Mouse (Mus musculus): ENCODE data around the gene Gm10959. TPM values are rescaled to one million over a fixed set of nuclear protein-coding genes. Genes with fewer than 3 reads are reported as not detected.
"Not testable (repeated sequence)": the region's sequence is repeated elsewhere in the genome, so short reads cannot be mapped to it uniquely, and the experiment has no call there.

Gm10959 gene
- polyA plus RNA-seq (2015; fragmentation: Nextera tagmentation; extraction: Ambion mirVana), result not detected in 2 replicates

DNA sequence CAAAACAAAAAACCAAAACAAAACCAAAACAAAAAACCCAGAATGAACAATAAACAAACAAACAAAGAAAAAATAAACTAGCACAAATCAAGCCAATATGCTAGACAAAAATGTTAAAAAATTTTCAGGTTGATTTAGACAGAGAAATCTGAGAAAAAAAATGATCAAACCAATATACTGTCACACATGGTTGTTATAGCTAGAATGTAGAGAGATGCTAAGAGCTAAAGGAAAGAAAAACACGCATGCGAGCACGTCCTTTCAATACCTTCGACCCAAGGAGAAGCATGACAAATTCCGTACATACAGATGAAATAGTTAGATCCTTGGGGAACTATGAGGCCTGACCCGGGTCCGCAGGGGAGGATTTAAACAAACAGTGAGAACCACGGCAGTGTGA is at the start of gene Gm10959:
TSS of gene Gm10959 (minus strand) at position 101 of the 400 bp plus-strand sequence.
- Histone ChIP-seq H3K9ac (no peak within 1 kb of the TSS), H3K4me3 (no peak within 1 kb of the TSS), H3K4me1 (replicated peaks) (no peaks in the 10 kb centered on the region), H3K27ac (replicated peaks) (no peak within 1 kb of the TSS), H3K4me2 (no peak within 1 kb of the TSS), H3K27me3 (no peaks in the 10 kb centered on the region), H3K9me3 (no peaks in the 10 kb centered on the region), H3K36me3 (no peaks in the 10 kb centered on the region)
- 78% methylated on average over 8 of the region's 8 CpGs for WGBS
- no peak for ATAC-seq (ENCODE audit: low FRiP score, low read depth)

DNA sequence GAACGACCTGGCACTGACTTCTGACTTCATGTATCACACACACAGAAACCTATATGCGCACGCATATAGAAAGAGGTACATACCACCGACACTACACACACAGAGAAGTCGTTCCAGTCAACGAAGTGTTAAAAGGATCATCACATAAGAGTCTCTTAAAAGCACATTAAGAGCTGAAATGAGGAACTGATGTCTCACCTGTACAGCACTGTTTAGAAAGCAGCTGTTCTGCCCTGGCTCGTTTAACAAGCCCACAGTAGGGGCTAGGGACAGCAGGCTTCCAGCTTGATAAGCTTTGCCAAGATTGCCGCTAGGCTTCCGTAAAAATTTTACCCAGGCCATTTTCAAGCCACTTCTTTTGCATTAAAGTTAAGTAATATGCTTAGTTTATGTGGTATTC is 49.2 kb upstream of the Gm10959 start:
- Histone ChIP-seq H3K4me2 (no peak overlapping the region), H3K4me3 (no peak overlapping the region), H3K9me3 (no peaks in the 10 kb centered on the region), H3K27me3 (no peaks in the 10 kb centered on the region), H3K4me1 (replicated peaks) (0 out of 2 replicates have a peak, but pooled peaks cover under 1% of the 10 kb centered on the region), H3K36me3 (peaks cover 6% of the 10 kb centered on the region), H3K9ac (no peak overlapping the region), H3K27ac (replicated peaks) (no peak overlapping the region)
- 84% methylated on average over 9 of the region's 9 CpGs for WGBS
- ATAC-seq (ENCODE audit: low FRiP score, low read depth), result no peak

DNA sequence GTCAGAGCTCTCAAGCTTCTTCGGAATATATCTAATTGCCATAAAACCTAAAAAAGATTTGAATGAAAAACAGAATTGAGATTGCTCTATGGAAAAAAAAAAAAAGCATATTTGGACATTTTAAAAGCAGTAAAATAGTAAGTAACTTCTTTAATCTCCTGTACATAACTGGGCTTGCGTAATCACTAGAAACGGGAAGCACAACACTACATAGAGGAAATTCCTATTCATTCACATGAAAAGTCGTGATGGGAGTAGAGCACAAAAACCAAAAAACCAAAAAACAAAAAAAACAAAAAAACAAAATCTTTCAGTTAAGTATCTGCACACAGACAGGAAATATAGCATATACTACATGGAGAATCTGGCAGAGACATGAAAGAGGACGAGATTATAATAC is 45.1 kb upstream of the Gm10959 start:
- WGBS, result 91% methylated on average over 5 of the region's 5 CpGs
- H3K9me3 ChIP-seq, result no peaks in the 10 kb centered on the region

DNA sequence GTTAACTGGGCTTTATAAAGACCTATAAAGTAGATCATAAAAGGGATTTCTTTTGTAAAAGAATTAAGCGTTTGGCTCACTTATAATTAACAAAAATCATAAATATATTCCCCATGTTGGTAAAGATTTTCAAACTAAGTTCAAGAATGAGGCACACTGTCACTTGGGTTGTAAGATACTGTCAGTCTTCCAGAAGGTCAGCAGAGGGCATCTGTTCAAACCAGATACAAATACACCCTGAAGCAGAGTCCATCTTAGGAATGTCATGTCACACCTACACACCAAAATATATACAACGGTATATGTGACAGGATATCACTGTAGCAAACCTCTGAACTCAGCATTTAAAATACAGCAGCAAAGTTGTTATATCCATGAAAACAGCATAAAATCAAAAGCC is 31.0 kb upstream of the Gm10959 start:
- no peak overlapping the region for H3K4me3 ChIP-seq
- no peak overlapping the region for H3K27ac ChIP-seq (replicated peaks)
- H3K9ac ChIP-seq, result no peak overlapping the region
- no peak overlapping the region for H3K4me2 ChIP-seq
- no peaks in the 10 kb centered on the region for H3K9me3 ChIP-seq
- peaks cover 27% of the 10 kb centered on the region for H3K36me3 ChIP-seq
- H3K27me3 ChIP-seq, result no peaks in the 10 kb centered on the region
- ATAC-seq (ENCODE audit: low FRiP score, low read depth), result no peak
- WGBS, result 93% methylated on average over 2 of the region's 2 CpGs
- no peaks in the 10 kb centered on the region for H3K4me1 ChIP-seq (replicated peaks)

More for the DNA sequence above, 45.1 kb upstream of the Gm10959 start:
- peaks cover 6% of the 10 kb centered on the region for H3K36me3 ChIP-seq
- H3K4me2 ChIP-seq, result no peak overlapping the region
- H3K27me3 ChIP-seq, result no peaks in the 10 kb centered on the region
- H3K27ac ChIP-seq (replicated peaks), result no peak overlapping the region
- no peaks in the 10 kb centered on the region for H3K4me1 ChIP-seq (replicated peaks)
- no peak overlapping the region for H3K9ac ChIP-seq
- no peak overlapping the region for H3K4me3 ChIP-seq
- no peak for ATAC-seq (ENCODE audit: low FRiP score, low read depth)

DNA sequence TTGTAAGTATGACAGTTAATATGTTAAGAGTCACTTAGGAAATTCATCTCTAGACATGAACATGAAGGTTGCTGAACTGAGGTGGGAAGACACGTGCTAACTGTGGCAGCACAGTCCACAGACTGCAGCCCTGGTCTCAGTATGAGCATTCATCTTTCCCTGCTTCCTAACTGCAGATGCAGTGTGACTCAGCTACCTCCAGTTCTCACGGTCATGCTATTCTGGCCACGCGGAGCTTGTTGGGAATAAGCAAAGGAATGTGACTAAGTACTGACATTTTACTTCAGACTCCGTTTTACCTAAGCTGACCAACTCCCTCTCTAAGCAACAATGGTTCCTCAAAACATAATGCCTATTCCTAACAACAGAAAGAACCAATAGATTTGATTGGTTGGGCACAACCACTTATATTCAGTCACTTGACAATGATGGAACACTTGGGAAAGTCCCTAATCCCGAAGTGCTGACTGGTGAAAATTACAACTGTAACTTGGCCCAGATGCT is 24.3 kb upstream of the Gm10959 start:
- Histone ChIP-seq H3K27ac (replicated peaks) (no peak overlapping the region), H3K9me3 (no peaks in the 10 kb centered on the region), H3K4me3 (no peak overlapping the region), H3K4me1 (replicated peaks) (no peaks in the 10 kb centered on the region), H3K36me3 (peaks cover 6% of the 10 kb centered on the region), H3K9ac (no peak overlapping the region), H3K4me2 (no peak overlapping the region), H3K27me3 (no peaks in the 10 kb centered on the region)
- WGBS, result 78% methylated on average over 6 of the region's 6 CpGs
- ATAC-seq (ENCODE audit: low FRiP score, low read depth), result no peak

DNA sequence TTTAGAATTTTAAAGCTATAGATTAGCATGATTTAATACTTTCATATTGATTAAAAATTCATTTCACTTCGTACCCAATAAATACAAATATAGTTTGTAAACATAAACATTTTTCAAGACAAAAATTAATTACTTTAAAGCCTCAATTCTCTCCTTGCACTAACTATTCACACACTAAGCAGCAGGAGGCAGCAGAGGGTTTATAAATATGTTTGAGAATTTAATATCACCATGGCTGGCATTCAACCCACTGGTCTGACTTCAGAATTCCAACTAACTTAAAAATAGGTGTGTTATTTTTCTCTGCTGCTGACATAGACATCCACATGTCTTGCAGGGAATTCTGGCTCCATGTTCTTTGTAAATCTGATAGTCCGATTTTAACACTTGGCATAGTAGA is 20.1 kb upstream of the Gm10959 start:
- no peak for ATAC-seq (ENCODE audit: low FRiP score, low read depth)
- WGBS, result 81% methylated on average over 2 of the region's 2 CpGs

DNA sequence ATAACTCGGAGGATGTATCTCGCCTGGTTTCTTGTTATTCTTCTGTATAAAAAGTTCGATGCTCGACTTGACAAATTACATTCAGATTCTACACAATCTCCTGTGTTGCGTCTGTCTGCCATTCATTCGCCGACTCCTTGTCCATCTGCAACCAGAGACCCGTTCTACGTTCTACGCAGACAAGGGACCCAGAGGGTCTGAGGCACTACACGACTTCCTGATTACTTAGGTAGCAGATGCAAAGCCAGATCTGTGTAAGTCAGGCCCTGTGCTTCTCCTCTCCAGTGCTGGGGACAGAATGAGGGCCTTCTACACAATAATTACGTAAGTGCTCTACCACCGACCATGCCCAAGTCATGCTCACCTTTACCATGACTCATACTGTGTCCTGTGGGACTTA is 18.0 kb upstream of the Gm10959 start:
- WGBS, result 79% methylated on average over 13 of the region's 13 CpGs

More for the DNA sequence above, 20.1 kb upstream of the Gm10959 start:
- no peak overlapping the region for H3K4me2 ChIP-seq
- H3K9ac ChIP-seq, result no peak overlapping the region
- no peaks in the 10 kb centered on the region for H3K9me3 ChIP-seq
- no peak overlapping the region for H3K27ac ChIP-seq (replicated peaks)
- H3K36me3 ChIP-seq, result 0 out of 2 replicates have a peak, but pooled peaks cover 2% of the 10 kb centered on the region
- H3K27me3 ChIP-seq, result no peaks in the 10 kb centered on the region
- no peaks in the 10 kb centered on the region for H3K4me1 ChIP-seq (replicated peaks)
- no peak overlapping the region for H3K4me3 ChIP-seq

DNA sequence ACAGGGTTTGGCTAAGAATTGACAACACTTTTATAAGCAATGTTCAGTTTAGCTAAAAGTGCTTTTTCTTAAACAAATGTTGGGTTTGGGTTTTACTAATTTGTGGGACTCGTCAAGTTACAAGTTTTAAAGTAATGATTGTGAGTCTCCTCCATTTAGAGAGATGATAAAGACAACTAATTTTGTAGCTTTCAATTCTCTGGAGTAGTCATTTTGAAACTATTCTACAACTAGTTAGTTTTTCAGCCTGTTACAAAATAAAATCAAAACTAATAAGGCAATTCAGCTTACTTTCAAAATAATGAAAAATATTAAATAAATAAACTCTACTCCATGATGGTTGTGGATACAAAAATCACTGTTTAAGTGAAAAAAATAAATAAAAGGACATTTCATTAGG is 13.3 kb upstream of the Gm10959 start:
- Histone ChIP-seq H3K4me3 (no peak overlapping the region), H3K9me3 (no peaks in the 10 kb centered on the region), H3K27ac (replicated peaks) (no peak overlapping the region), H3K4me2 (no peak overlapping the region), H3K4me1 (replicated peaks) (no peaks in the 10 kb centered on the region), H3K9ac (no peak overlapping the region), H3K36me3 (peaks cover 9% of the 10 kb centered on the region; the same call in 1 of the 2 replicates), H3K27me3 (no peaks in the 10 kb centered on the region)
- no peak for ATAC-seq (ENCODE audit: low FRiP score, low read depth)
- WGBS, result 86% methylated on average over 1 of the region's 1 CpGs

More for the DNA sequence above, 18.0 kb upstream of the Gm10959 start:
- not testable (repeated sequence) for H3K27ac ChIP-seq (replicated peaks); H3K27me3 ChIP-seq; H3K4me2 ChIP-seq; ATAC-seq (ENCODE audit: low FRiP score, low read depth); H3K36me3 ChIP-seq; H3K9me3 ChIP-seq; H3K9ac ChIP-seq; H3K4me3 ChIP-seq; H3K4me1 ChIP-seq (replicated peaks)

DNA sequence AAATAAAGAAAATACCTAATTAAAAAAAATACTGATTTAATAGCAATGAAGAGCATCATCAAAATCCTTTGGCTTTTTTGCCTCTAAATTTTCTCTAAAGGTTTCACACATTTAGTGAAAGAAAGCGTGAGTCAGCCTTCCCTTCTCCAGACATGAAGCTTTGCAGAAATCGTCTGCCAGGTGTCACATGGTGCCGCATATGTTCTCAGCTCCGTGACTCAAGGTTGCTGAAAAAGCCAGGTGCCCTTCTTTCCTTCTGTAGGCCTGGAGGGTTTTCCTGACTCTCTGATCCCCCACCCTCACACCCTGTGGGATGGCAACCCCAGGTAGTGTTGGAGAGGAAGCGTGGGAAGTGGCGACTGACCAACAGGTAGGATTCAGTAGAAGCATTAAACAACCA is 10.6 kb upstream of the Gm10959 start:
- 92% methylated on average over 6 of the region's 6 CpGs for WGBS
- no peak overlapping the region for H3K4me2 ChIP-seq
- no peak overlapping the region for H3K9ac ChIP-seq
- no peak overlapping the region for H3K27ac ChIP-seq (replicated peaks)
- H3K27me3 ChIP-seq, result no peaks in the 10 kb centered on the region
- H3K4me3 ChIP-seq, result no peak overlapping the region
- no peak for ATAC-seq (ENCODE audit: low FRiP score, low read depth)
- H3K36me3 ChIP-seq, result peaks cover 9% of the 10 kb centered on the region; the same call in 1 of the 2 replicates
- no peaks in the 10 kb centered on the region for H3K9me3 ChIP-seq
- peaks cover 11% of the 10 kb centered on the region for H3K4me1 ChIP-seq (replicated peaks)

DNA sequence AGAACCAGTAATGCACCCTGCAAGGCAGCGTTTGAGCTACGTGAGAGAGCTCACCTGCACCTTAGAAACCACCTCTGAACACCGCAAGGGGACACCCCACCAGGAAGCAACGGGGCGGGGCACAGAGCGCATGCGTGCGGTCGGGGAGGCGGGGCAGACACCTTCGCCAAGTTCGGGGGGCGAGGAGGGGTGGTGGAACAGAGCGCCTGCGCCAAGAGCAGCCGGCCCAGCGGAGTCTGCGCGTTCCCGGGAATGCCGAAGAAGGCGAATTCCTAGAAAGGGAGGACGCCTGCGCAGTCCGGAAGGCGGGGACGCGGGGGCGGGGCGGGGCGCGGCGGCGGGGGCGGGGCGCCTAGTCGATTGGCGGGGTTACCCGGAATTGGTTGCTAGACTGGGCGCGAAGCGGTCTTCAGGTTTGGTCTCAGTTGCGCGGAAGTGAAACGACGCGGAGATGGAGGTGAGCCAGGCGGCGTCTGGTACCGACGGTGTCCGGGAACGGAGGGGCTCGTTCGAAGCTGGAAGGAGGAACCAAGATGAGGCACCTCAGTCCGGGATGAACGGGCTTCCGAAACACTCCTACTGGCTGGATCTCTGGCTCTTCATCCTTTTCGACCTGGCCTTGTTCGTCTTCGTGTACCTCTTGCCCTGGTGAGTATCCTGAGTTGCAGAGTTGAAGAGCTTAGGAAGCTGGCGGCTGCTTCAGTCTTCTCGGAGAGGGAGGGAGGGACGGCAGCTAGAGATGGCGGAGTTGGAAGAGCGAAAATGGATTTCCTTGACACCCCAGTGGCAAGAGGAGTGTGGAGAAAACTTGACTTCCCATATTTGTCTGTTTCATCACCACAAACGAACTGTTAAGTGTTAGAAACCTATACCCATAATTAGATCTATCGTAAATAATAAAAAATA is 5.1 kb upstream of the Gm10959 start, which contains the start of gene 1810037I17Rik:
TSS of gene 1810037I17Rik (plus strand) at position 195 of the 906 bp plus-strand sequence.
- ATAC-seq (ENCODE audit: low FRiP score, low read depth), result peak; percentile 100
- Histone ChIP-seq H3K4me2 (peak within 1 kb of the TSS; percentile 74), H3K27me3 (no peaks in the 10 kb centered on the region), H3K36me3 (no peaks in the 10 kb centered on the region), H3K9ac (peak within 1 kb of the TSS; percentile 64), H3K9me3 (no peaks in the 10 kb centered on the region), H3K4me3 (peak within 1 kb of the TSS; percentile 65), H3K27ac (replicated peaks) (peak within 1 kb of the TSS; percentile 84), H3K4me1 (replicated peaks) (peaks cover 11% of the 10 kb centered on the region)
- under 1% methylated on average over 68 of the region's 68 CpGs for WGBS

DNA sequence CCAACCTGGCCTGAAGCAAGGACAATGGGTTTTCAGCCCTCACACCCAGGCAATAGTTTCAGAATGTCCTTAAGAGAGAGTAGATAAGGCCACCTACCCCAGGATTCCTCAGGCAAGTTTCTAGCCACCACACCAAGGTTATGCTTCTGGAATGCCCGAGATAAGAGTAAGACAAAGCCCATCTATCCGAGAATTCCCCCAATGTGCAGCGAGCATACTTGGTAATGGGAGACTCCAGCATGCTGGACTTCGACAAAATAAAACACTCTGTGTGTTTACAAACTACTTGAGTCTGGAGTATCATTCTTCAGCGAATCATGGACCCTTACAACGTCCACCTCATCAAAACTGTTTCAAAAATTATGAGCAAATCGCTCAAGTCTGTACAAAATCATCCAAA is 4.0 kb upstream of the Gm10959 start:
- peaks cover 11% of the 10 kb centered on the region for H3K4me1 ChIP-seq (replicated peaks)
- H3K27me3 ChIP-seq, result no peaks in the 10 kb centered on the region
- peak overlapping the region; percentile 74; the same call in 1 of the 2 replicates for H3K4me2 ChIP-seq
- 74% methylated on average over 7 of the region's 7 CpGs for WGBS
- H3K9me3 ChIP-seq, result no peaks in the 10 kb centered on the region
- H3K9ac ChIP-seq, result no peak overlapping the region
- no peak overlapping the region for H3K4me3 ChIP-seq
- H3K36me3 ChIP-seq, result no peaks in the 10 kb centered on the region
- no peak overlapping the region for H3K27ac ChIP-seq (replicated peaks)
- ATAC-seq (ENCODE audit: low FRiP score, low read depth), result no peak
